Mouse (Mus musculus) brain, embryonic 14.5 days (tissue): ENCODE results near the gene Gm49369.

ENCODE experiments used
- CTCF ChIP-seq: fragments of 200-500 bp; IDR thresholded peaks from 2 replicates; pipeline ENCODE4 v1.5.1; 2012; ENCODE audit warnings: inconsistent platforms, mild to moderate bottlenecking, moderate library complexity, borderline replicate concordance; ENCODE audit not compliant: insufficient read depth, insufficient read length; ENCODE audit errors: extremely low read depth
- POLR2A ChIP-seq: fragments of 200-500 bp; IDR thresholded peaks from 2 replicates; pipeline ENCODE4 v1.6.1; 2012; ENCODE audit warnings: mild to moderate bottlenecking, inconsistent platforms, borderline replicate concordance; ENCODE audit not compliant: poor library complexity, insufficient read depth, insufficient read length, severe bottlenecking; ENCODE audit errors: extremely low read depth

DNA sequence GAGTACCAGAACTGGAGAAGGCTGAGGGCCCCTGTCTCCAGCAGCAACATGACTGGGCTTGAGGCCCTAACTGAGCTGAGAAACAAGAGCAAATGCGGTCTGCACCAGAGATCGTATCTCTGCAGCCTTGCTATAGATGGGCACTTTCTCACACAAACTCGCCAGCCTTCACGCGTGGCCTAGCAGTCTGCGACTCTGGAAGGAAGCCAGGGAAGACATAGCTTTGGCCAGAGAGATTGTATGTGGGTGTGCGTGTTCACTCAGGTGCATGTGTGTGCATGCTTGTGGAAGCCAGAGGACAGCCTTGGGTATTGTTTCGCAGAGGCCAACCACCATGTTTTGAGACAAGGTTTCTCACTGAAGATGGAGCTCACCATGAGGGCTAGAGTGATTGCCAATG, 26.2 kb upstream of the Gm49369 start:
- TF ChIP-seq CTCF, result no peak
- no peak for TF ChIP-seq POLR2A
